Mouse (Mus musculus): Measurements from ENCODE around the gene Cdc45.

- no peak for TF ChIP-seq EP300 (IDR thresholded peaks at IDR 0.05; ENCODE audit: low read depth)
- TF ChIP-seq CTCF (IDR thresholded peaks at IDR 0.05; ENCODE audit: low read depth), result no peak
Observed at GRCm38 (mm10) chr16:18836073-18836467, 24.3 kb upstream of the Cdc45 start.

Measured in liver, embryonic 14.5 days (tissue).